Mouse (Mus musculus) Patski (cell line): ENCODE measurements around the gene Gm10837. TPM values are rescaled to one million over a fixed set of nuclear protein-coding genes. Genes with fewer than 3 reads are reported as not detected.

Experiments
- ATAC-seq: fragments of 100-300 bp; one replicate; pipeline ENCODE4 v1.8.0; 2021
- CTCF ChIA-PET: fragments of 350-600 bp; sonication (Branson Sonifier 250); formaldehyde crosslinking; loops from one replicate; lab custom pipeline; 2022; ENCODE audit warnings: inconsistent platforms; lab: Charles Lee
- POLR2A ChIA-PET: fragments of 350-600 bp; sonication (Branson Sonifier 250); formaldehyde crosslinking; loops from one replicate; lab custom pipeline; 2022; ENCODE audit warnings: antibody characterized with exemption, inconsistent platforms; lab: Charles Lee
- DNase-seq: peaks from one replicate; pipeline ENCODE4 v3.0.0-alpha.2; 2011; ENCODE audit warnings: low read depth, low spot score
- H3K27me3 ChIP-seq: fragments of 371-371 bp; one replicate; pipeline ENCODE4 v1.5.1; 2021
- CTCF ChIP-seq: fragments of 100-300 bp; IDR thresholded peaks from one replicate; pipeline ENCODE4 v1.5.1; 2021
- in situ Hi-C: fragments of 300-500 bp; cut with MboI; formaldehyde crosslinking; loops from 3 replicates; pipeline ENCODE4 v1.11.1; 2018; ENCODE audit warnings: low pct_unique_long_range_greater_than_20kb, mixed read lengths
- polyA plus RNA-seq: library from polyadenylated mRNA; unstranded; gene quantifications from one replicate; pipeline ENCODE4 v1.2.3, GENCODE M21; 2021

Gm10837 gene
- polyA plus RNA-seq, 1 experiment from 2014 or later: not detected

GRCm38 (mm10) chr14:122513511-122514036 is 23.2 kb downstream of the Gm10837 start:
- ATAC-seq: peak; percentile 47
- in situ Hi-C loops: loop anchor here (10.0 kb wide), 1 partner anchor 351 kb away; no protein-coding TSS in a partner anchor

GRCm38 (mm10) chr14:122528475-122528874 is 38.1 kb downstream of the Gm10837 start:
- in situ Hi-C loops: no loop called here
- no peak for TF ChIP-seq CTCF
- DNase-seq: no peak
- no peaks in the 10 kb centered on the region for H3K27me3 ChIP-seq
- POLR2A ChIA-PET: interaction anchor here (1.4 kb wide), 1 partner anchor 11 kb away, joined by 3 read pairs; no protein-coding TSS in a partner anchor
- no peak for ATAC-seq
- CTCF ChIA-PET: interaction anchor here (1.2 kb wide), 1 partner anchor 18 kb away, joined by 3 read pairs; no protein-coding TSS in a partner anchor

More at GRCm38 (mm10) chr14:122513511-122514036, 23.2 kb downstream of the Gm10837 start:
- no peak for TF ChIP-seq CTCF
- ChIA-PET CTCF (no interaction called here), POLR2A (no interaction called here)
- DNase-seq: no peak
- H3K27me3 ChIP-seq: no peaks in the 10 kb centered on the region

DNA sequence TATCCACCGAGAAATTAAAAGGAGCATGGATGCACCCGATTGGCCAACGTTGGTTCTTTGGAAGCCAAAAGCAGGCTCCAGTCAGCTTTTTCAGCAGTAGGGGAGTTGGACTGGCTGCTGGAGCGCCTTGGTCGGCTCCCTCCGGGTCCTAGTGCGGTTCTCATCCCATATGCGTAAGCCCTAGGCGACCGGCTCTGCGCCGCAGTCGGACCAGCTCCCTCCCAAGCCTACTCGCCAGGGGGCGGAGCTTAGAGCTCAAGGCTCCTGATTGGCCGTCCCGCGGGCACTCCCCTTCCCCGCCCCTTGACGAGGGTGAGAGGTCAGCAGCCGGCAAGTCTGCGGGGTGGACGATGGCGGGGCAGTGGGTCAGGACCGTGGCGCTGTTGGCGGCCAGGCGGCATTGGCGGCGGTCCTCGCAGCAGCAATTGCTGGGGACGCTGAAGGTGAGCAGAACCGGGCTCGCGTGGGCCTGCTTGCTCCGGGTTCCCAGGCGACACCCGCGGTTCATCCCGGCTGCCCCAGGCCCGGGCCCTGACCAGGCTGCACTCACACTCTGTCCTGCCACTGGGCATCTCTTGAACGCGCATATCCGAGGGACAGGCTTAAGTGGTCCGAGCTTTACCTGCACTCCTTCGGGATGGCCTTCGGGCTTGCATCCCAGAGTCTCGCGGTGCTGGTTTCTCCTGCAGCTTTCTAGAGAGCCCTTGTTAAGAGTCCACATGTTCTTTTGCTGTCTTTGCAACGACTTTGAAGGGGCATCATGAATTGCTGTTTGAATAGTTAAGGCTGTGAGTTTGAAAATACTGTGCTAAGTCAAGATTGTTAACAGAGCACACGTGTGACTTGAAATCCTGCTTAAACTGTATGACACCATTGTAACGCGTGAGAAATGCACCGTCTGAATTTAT is 43.9 kb downstream of the Gm10837 start, which contains the start of gene Pcca:
Pcca (plus strand) TSS at position 308 of the 908 bp plus-strand sequence.
- ChIA-PET POLR2A (interaction anchor here (0.5 to 1.4 kb wide), 2 partner anchors 44 to 59 kb away, joined by 3 read pairs; partner anchors contain the start of gene Zic2), CTCF (no interaction called here)
- in situ Hi-C loops: no loop called here
- ATAC-seq (peak; percentile 100), DNase-seq (peak; percentile 89)
- TF ChIP-seq CTCF: no peak
- no peaks in the 10 kb centered on the region for H3K27me3 ChIP-seq

- ATAC-seq (no peak), DNase-seq (no peak)
- no peaks in the 10 kb centered on the region for H3K27me3 ChIP-seq
- in situ Hi-C loops: no loop called here
- ChIA-PET POLR2A (interaction anchor here (1.0 kb wide), 1 partner anchor 10 kb away, joined by 3 read pairs; no protein-coding TSS in a partner anchor), CTCF (no interaction called here)
- no peak for TF ChIP-seq CTCF
These were observed 45.6 kb downstream of the Gm10837 start for GRCm38 (mm10) chr14:122535986-122536385.

Other genes with a start within 250 kb of the Gm10837 start
- not detected for gene Gm5089, start 39.5 kb upstream of the Gm10837 start, polyA plus RNA-seq
- 15.1 TPM for gene Zic5, start 24.9 kb upstream of the Gm10837 start, polyA plus RNA-seq
- gene Zic2, start 15.2 kb upstream of the Gm10837 start, polyA plus RNA-seq: 16.2 TPM
- 63.1 TPM for gene Pcca, start 43.7 kb downstream of the Gm10837 start, polyA plus RNA-seq